Mouse (Mus musculus) cerebellum, adult 18-20 months (tissue): Measurements from ENCODE around the gene Crcp.

Experiments
- DNase-seq, 2 experiments: peaks; one replicate each; pipeline ENCODE4 v3.0.0; 2021

Gene Crcp

GRCm38 (mm10) chr5:130059413-130060328 is 30.6 kb downstream of the Crcp start:
- DNase-seq = no peak

DNA sequence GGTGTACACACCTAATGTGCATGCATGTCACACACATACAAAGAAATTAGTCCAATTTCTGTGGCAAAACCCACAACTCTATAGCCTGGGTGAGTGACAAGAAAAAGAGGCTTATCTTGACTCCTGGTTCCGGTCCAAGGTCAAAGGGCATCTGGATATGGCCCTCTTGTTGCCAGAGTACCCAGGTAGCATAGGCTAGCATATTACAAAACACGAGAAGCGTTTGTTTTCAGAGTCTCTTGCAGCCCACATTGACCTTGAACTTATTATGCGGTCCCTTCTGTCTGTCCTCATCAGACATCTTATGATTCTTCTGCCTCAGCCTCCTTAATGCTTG is 31.2 kb downstream of the Crcp start:
- DNase-seq = no peak

- DNase-seq = no peak
Observed at GRCm38 (mm10) chr5:130062096-130062495, 33.0 kb downstream of the Crcp start.

- DNase-seq = peak; percentile 69 to 74
Observed at GRCm38 (mm10) chr5:130063760-130064159, 34.7 kb downstream of the Crcp start.

DNA sequence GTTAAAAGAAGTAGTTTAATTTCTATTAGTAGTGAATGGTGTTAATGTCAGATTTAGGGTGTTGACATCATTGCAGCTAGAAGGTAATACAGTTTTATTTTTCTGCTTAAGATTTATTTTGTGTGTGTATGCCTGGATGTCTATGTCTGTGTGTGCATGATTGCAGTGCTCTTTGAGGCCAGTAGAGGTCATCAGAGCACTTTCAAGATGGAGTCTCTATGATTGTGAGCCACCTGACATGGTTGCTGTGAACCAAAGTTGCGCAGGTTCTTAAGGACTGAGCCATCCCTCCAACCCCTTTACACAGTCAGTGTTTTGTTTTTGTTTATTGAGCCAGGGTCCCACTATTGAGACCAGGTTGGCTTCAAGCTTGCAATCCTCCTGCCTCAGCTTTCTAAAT is 36.5 kb downstream of the Crcp start:
- no peak for DNase-seq

- DNase-seq = no peak
Observed at GRCm38 (mm10) chr5:130067841-130068264, 38.8 kb downstream of the Crcp start.

DNA sequence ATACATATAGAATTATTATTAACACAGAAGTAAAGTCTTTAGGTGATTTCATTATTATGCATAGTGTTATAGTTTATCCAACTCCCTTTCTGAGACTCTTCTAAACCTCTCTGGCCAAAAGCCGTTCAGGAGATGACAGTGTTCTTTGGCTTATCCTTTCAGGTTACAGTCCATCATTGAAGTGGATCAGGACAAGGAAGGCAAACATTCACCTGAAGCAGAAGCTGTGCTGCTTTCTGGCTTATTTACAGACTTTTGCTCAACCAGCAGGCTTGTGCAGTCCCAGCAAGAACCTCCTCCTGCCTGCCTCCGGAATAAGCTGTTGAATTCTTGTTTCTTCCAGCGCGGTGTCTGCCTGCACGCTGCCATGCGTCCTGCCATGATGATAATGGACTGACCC is 43.9 kb downstream of the Crcp start, which contains the start of gene Tpst1:
Gene Tpst1 (plus strand): TSS at position 301 of the 400 bp plus-strand sequence.
- no peak for DNase-seq

DNA sequence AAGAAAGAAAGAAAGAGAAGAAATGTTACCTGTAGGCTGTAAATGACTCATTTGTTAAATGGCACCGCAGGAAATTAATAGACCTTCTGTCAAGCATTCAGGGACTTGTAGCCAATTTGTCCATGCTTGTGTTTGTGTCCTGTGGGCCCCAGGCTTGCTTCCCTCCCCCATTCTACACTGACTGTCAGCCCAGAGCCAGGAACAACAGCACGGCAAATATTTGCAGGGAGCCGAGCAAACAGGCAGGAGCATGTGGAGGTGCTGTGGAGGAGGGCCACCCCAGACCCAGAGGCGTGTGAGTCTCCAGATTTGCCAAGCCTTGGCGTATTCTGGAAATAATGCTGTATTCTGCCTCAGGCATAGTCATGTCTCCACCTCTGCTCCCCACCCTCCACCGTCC is 45.4 kb downstream of the Crcp start:
- peak in 1 of 2 experiments; percentile 41 for DNase-seq

DNA sequence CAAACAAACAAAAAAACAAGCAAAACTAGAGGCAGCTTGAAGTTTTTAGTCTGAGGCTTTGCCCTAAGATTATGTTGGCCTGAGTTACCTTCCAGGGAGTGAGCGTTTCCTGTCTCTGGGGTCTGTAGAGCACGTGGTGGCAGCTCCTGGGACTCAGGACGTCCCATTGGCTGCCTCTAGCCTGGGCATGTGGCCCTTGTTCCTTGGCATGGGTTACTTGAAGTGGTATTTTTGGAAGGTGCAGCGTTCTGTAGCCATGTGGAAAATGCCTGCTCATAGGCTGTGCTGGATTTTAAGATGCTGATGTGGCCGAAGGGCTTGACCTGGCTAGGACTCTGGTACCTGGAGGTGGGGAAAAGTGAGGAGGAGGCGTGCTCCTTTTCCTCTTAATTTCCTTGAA is 47.3 kb downstream of the Crcp start:
- DNase-seq = no peak

- DNase-seq = no peak
Observed at GRCm38 (mm10) chr5:130078096-130078833, 49.2 kb downstream of the Crcp start.

GRCm38 (mm10) chr5:130078834-130079156 is 49.7 kb downstream of the Crcp start:
- no peak for DNase-seq

DNA sequence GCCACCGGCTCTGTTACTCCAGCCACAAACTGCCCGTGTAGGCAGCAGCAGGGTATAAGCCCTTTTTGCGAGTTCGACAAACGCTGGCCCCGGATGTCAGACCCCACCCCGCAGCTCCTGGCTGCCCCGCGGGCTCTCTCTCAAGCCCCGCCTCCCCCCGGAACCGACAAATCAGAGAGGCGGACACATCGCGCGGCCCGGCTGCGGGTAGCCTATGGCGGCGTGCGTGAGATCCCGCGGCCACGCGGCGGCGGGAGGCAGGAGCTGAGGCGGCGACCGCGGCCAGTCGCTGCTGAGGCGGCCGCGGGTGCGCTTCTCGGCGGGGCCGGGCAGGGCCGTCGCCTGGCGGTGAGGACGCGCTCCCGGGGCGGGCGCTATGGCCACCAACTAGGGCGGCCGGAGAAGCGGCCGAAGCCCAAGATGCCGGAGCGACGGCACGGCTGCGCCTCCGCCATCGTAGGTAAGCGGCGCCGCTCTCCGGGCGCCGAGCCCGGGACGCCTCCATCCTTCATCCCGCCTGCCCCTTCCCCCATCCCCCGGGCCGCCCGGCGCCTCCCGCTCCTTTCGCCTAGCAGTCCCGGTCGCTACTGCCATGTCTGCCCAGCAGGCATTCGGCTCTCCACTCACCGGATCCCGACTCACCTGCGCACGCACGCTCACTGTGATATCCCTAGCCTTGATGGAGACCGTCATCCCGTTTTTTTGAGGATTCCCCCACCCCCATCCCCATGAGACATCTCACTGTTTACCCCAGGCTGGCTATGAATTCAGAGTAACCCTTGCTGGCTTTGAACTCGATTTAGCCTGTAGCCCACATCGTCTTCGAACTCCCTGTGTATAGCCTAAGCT is 50.3 kb downstream of the Crcp start:
- peak; percentile 92 to 99 for DNase-seq

DNA sequence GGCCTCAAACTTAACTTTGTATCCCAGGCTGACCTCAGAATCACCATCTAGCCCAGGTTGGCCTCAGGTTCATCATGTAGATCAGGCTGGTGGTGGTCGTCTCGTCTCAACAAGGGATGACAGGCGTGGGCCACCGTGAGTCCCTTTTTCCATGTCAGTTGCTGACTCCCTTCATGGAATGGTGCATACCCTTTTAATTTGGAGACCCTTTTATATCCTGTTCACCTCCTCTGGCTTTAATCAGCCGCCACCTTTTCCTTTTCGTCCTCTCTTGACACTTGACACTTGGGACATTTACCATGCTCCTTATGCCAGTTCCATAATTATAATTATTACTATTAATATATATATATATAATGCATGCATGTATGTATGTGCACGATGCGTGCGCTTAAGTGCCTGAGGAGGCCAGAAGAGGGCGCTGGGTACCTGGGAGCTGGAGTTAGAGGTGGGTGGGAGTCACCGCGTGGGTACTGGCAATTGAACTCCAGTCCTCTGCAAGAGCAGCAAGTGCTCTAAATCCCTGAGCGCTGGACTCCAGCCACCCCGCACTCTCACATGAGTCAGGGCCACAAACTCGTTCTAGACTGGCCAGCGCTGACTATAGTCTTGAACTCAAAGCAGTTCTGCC is 51.1 kb downstream of the Crcp start:
- DNase-seq = no peak

- DNase-seq = no peak
Observed at GRCm38 (mm10) chr5:130081181-130081881, 52.2 kb downstream of the Crcp start.

DNA sequence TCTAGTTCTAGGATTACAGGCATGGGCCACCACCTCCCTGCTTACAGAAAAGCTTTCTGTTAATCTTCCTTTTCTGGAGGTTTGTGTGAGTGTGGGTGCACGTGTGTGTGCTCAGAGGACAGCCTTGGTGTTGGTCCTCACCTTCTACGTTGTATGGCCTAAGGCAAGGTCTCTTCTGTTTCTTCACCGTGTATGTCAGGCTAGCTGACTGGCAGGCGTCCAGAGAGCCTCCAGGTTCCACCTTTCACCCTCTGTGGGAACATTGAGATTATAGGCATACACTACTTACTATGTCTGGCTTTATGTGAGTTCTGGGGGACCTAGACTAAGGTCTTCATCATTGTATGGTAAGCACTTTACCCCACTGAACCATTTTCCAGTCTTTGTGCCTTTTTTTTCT is 53.3 kb downstream of the Crcp start:
- peak; percentile 35 to 41 for DNase-seq

- DNase-seq = no peak
Observed at GRCm38 (mm10) chr5:130084271-130084670, 55.2 kb downstream of the Crcp start.

- no peak for DNase-seq
Observed at GRCm38 (mm10) chr5:130088008-130088407, 58.9 kb downstream of the Crcp start.

DNA sequence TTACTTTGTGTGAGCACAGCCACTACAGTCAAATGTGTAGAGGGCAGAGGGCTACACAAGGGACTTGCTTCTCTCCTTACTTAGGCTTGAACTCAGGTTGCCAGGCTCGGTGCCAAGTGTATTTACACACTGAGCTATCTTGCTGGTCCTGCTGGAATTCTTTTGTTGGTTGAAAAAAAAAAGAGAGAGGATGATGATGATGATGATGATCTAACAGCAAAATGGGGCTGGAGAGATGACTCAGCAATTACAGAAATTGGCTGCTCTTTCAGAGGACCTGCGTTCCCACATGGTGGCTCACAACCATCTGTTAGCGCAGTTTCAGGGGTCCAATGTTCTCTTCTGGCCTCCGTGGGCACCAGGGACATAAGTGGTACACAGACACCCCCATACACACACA is 59.5 kb downstream of the Crcp start:
- DNase-seq = no peak

GRCm38 (mm10) chr5:130089177-130089576 is 60.1 kb downstream of the Crcp start:
- DNase-seq = no peak

DNA sequence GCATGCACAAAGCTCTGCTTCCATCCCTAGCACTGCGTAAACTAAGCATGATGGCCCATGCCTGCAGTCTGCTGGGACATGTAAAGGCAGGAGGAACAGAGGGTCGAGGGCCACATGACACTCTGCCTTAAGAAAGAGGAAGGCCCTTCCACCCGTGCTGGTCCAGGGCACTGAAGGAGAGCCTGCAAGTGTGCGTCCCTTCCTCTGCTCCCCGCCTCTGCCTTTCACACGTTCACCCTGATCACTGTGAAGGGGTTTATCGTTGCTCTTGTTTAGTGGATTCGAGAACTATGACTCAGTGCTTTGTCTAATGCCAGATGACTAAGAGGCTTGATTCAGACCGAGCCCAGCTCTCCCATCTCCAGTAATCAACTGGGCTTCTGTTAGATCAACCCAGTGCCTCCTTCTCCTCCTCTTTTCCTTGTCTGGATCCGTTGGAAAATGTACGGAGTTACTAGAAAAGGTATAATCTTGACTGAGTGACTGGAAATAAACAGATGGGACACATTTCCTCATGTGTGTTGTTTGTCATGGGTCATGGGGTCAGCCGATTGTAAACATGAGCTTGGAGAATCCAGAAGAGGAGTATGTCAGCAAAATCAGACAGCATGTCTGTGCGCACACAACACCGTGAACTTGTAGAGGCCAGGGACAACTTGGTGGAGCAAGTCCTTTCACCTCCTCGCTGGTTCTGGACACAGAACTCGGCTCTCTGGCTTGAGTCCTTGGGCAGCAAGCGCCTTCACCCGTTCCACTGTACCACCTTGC is 60.7 kb downstream of the Crcp start:
- DNase-seq = no peak

GRCm38 (mm10) chr5:130096754-130097153 is 67.7 kb downstream of the Crcp start:
- no peak for DNase-seq
